Mouse (Mus musculus): Measurements from ENCODE around the gene Mapk3. TPM values are rescaled to one million over a fixed set of nuclear protein-coding genes. Genes with fewer than 3 reads are reported as not detected.

Gene Mapk3
- total and polyA plus RNA-seq, 3 experiments, result 22.4 to 48.5 (median 25.3) TPM

DNA sequence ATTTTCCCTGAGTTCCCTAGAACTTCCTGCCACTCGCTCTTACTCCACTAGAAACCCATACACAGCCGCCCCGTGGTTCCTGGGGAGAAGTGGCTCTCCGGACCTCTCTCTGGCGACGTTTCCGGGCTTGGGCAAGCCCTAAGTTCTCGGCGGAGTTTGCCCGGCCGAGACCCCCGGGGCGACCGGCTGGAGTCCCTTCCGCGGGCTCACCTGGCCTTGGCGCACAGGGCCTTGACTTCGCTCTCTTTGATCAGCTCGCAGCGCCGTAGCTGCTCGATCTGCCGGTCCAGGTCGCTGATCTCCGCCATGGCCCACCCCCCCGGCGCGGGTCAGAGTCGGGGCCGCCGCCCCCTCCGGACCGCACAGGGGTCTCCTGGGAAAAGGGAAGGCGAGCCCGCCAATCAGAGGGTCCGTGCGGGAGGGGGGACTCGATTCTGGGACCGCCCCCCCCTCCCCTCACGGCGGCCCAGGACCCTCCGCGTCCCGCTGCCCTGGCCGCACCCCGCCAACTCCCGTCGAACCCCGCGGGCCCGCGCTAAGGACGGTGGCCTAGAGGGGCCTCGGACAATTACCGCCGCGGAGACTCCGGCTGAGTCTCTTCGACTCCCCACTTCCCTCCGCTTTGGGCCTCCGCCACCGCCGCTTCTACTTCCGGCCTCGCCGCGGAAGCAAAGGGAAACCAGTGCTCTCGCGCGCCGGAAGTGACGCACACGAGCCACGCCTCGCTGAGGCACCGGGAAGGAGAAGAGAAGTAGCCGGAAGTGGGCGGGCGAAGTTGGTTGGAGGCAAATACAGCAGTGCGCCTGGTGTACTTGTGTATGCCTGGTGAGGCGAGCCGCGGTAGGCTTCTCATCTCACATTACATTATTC, 32.7 kb downstream of the Mapk3 start, which contains the start of gene Ppp4c (continued):
- TF ChIP-seq MEF2A (IDR thresholded peaks at IDR 0.05; ENCODE audit: borderline replicate concordance, low read depth, low read length), result peak; percentile 62; the same call in 1 of the 2 replicates
- no peak for TF ChIP-seq PAX5 (IDR thresholded peaks at IDR 0.05; ENCODE audit: low read length)
- no peak for TF ChIP-seq MAFK (IDR thresholded peaks at IDR 0.05; ENCODE audit: insufficient replicate concordance, low read length)
- peak; percentile 80 for TF ChIP-seq NELFE (IDR thresholded peaks at IDR 0.05; ENCODE audit: low read depth, low read length)
- no peak for TF ChIP-seq SMC3 (IDR thresholded peaks at IDR 0.05; ENCODE audit: low read depth, low read length)
- peak; percentile 91; the same call in 1 of the 2 replicates for TF ChIP-seq ZMIZ1 (IDR thresholded peaks at IDR 0.05; ENCODE audit: low read depth, low read length)
- TF ChIP-seq POLR2A (IDR thresholded peaks at IDR 0.05; ENCODE audit: low read depth, low read length), result peak; percentile 95
- peak; percentile 47; the same call in 1 of the 2 replicates for TF ChIP-seq NRF1 (IDR thresholded peaks at IDR 0.05; ENCODE audit: low read depth, low read length)

DNA sequence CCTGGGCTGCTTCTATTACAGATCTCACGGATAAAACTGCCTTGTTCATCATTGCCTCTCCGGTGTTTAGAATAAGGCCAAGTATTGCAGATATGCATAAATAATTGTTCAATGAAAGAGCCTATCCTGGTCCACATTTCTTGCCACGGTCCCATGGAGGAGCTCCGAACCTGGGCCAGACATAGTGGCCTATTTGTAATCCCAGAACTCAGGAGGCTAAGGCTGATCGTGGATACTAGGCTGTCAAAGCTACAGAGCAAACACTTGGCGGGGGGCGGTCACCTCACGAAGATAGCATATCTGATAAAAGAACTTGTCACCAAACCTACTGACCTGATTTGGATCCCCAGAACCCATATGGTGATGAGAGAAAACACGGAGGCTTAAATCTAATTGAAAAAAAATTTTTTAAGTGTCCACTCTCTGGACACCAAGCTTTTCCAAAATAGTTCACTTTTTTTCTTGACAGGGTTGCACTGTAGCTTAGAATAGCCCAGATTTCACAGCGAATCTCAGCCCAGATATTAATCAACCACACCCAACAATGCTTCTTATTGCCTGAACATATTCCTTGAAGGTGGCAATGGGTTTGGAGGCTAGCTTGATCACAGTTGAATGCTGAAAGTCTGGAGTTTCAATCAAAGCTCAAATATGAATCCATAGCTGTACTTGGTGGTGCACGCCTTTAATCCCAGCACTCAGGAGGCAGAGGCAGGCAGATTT, 33.5 kb downstream of the Mapk3 start:
- Histone ChIP-seq H3K4me3 (replicated peaks in 1 of 3; ENCODE audit: low read depth in 2 of 3, low read length in 2 of 3, poor library complexity in 1 of 3) (peak overlapping the region; percentile 63 to 88 (median 81)), H3K4me2 (ENCODE audit: insufficient read depth, low read depth, poor library complexity, severe bottlenecking) (peak overlapping the region; percentile 72), H3K4me1 (ENCODE audit: control insufficient read depth in 1 of 2, insufficient read depth in 2 of 2) (peaks cover 8 to 61% of the 10 kb centered on the region in 2 experiments), H3K79me2 (replicated peaks; ENCODE audit: control insufficient read depth, extremely low read depth, insufficient read depth, poor library complexity, severe bottlenecking) (peaks cover 48% of the 10 kb centered on the region), H3K9ac (ENCODE audit: insufficient read depth, low read depth) (peak overlapping the region; percentile 89), H3K9me3 (replicated peaks; ENCODE audit: low read length) (no peaks in the 10 kb centered on the region), H3K27me3 (replicated peaks) (no peaks in the 10 kb centered on the region), H3K36me3 (replicated peaks in 1 of 2; ENCODE audit: control insufficient read depth in 1 of 2, insufficient read depth in 1 of 2, low read length in 1 of 2) (peaks cover 54 to 73% of the 10 kb centered on the region in 2 experiments), H3K27ac (ENCODE audit: insufficient read depth, low read depth) (peak overlapping the region; percentile 35; the same call in 1 of the 2 replicates)
- DNase-seq (ENCODE audit: extremely low read depth), result no peak
- in situ Hi-C loops (cut with MboI; ENCODE audit: low pct_ligation_motif_present, low pct_unique_long_range_greater_than_20kb, low sequenced_read_pairs), result no loop called here
- dilution Hi-C loops (cut with MboI; ENCODE audit: extremely low pct_ligation_motif_present, extremely low pct_unique_long_range_greater_than_20kb, low sequenced_read_pairs), result no loop called here
- TF ChIP-seq NRF1 (IDR thresholded peaks at IDR 0.05; ENCODE audit: low read depth, low read length), result no peak
- no peak for TF ChIP-seq PAX5 (IDR thresholded peaks at IDR 0.05; ENCODE audit: low read length)
- TF ChIP-seq MAFK (IDR thresholded peaks at IDR 0.05; ENCODE audit: insufficient replicate concordance, low read length), result no peak
- TF ChIP-seq E2F4 (IDR thresholded peaks at IDR 0.05; ENCODE audit: insufficient replicate concordance, low read depth, low read length), result no peak
- no peak; the same call in 1 of the 2 replicates for TF ChIP-seq MYC (IDR thresholded peaks at IDR 0.05; ENCODE audit: low read depth, low read length)
- TF ChIP-seq USF1 (IDR thresholded peaks at IDR 0.05; ENCODE audit: low read depth, low read length), result no peak
- TF ChIP-seq TCF12 (IDR thresholded peaks at IDR 0.05; ENCODE audit: low read depth, low read length), result no peak
- no peak for TF ChIP-seq MAX (IDR thresholded peaks at IDR 0.05; ENCODE audit: low read length)
- TF ChIP-seq BHLHE40 (IDR thresholded peaks at IDR 0.05; ENCODE audit: low read depth, low read length), result no peak
- no peak for TF ChIP-seq RAD21 (IDR thresholded peaks at IDR 0.05; ENCODE audit: low read depth, low read length)
- TF ChIP-seq TBP (conservative IDR thresholded peaks at IDR 0.05; ENCODE audit: low read depth, low read length), result no peak
- TF ChIP-seq CTCF (conservative IDR thresholded peaks at IDR 0.05 in 1 of 2, IDR thresholded peaks at IDR 0.05 in 1 of 2; ENCODE audit: low read depth in 2 of 2, low read length in 2 of 2), result no peak
- no peak for TF ChIP-seq GABPA (IDR thresholded peaks at IDR 0.05; ENCODE audit: insufficient replicate concordance, low read depth, low read length)
- no peak for TF ChIP-seq ZC3H11A (IDR thresholded peaks at IDR 0.05; ENCODE audit: low read depth, low read length)
- no peak for TF ChIP-seq MEF2A (IDR thresholded peaks at IDR 0.05; ENCODE audit: borderline replicate concordance, low read depth, low read length)
- TF ChIP-seq ZNF384 (IDR thresholded peaks at IDR 0.05; ENCODE audit: low read depth, low read length), result no peak
- TF ChIP-seq ETS1 (conservative IDR thresholded peaks at IDR 0.05; ENCODE audit: low read depth, low read length), result no peak
